Mouse (Mus musculus): ENCODE results near the gene Dnah1. TPM values are rescaled to one million over a fixed set of nuclear protein-coding genes. Genes with fewer than 3 reads are reported as not detected.

The Dnah1 gene
- polyA plus RNA-seq, 1 experiment from 2014 or later: 4.3 TPM

DNA sequence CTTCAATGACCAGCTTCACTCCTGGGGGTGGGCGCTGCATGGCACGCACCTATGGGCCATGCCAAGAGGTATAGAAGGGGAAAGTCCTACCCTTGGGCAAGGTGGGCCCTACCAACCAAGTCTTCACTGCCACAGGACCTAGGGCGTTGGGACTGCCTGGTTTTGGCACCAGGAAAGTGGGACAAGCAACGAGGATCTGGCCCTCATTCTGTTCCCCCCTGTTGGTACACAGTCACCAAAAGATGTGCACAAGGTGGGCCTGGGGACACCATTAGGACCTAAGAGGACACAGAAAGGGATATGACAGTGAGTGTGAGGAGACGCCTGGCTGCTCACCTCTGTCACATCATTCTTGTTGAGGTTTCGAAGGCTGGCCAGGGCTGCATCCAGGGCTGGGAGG is 52.6 kb downstream of the Dnah1 start:
- 91% methylated on average over 6 of the region's 6 CpGs for WGBS
- no peak for DNase-seq (ENCODE audit: low spot score)
- Histone ChIP-seq H3K27me3 (ENCODE audit: control insufficient read depth, insufficient read depth, low read length) (no peaks in the 10 kb centered on the region), H3K9ac (no peak overlapping the region), H3K4me2 (replicated peaks) (no peak overlapping the region), H3K9me3 (ENCODE audit: control insufficient read depth, low read length) (no peaks in the 10 kb centered on the region), H3K4me1 (replicated peaks; ENCODE audit: control insufficient read depth, insufficient read depth, low read length) (peaks cover 22% of the 10 kb centered on the region), H3K27ac (no peak overlapping the region), H3K36me3 (replicated peaks; ENCODE audit: control insufficient read depth, insufficient read depth) (no peaks in the 10 kb centered on the region), H3K4me3 (replicated peaks; ENCODE audit: low read length) (no peak overlapping the region)
- no peak for ATAC-seq (ENCODE audit: low FRiP score)

- H3K9ac ChIP-seq: peak overlapping the region; percentile 41; the same call in 1 of the 2 replicates
- 19% methylated on average over 25 of the region's 28 CpGs for WGBS
- H3K4me1 ChIP-seq (replicated peaks; ENCODE audit: control insufficient read depth, insufficient read depth, low read length): peaks cover 22% of the 10 kb centered on the region
Measured at GRCm38 (mm10) chr14:31269456-31270100, 54.1 kb downstream of the Dnah1 start.

GRCm38 (mm10) chr14:31268301-31269001 is 55.2 kb downstream of the Dnah1 start:
- H3K27me3 ChIP-seq (ENCODE audit: control insufficient read depth, insufficient read depth, low read length): no peaks in the 10 kb centered on the region
- DNase-seq (ENCODE audit: low spot score) (peak; percentile 48), ATAC-seq (ENCODE audit: low FRiP score) (peak; percentile 79)
- peak overlapping the region; percentile 51 for H3K4me2 ChIP-seq (replicated peaks)
- 27% methylated on average over 9 of the region's 9 CpGs for WGBS
- H3K9ac ChIP-seq: no peak overlapping the region; the same call in 1 of the 2 replicates
- H3K27ac ChIP-seq: peak overlapping the region; percentile 74
- no peaks in the 10 kb centered on the region for H3K9me3 ChIP-seq (ENCODE audit: control insufficient read depth, low read length)
- peaks cover 22% of the 10 kb centered on the region for H3K4me1 ChIP-seq (replicated peaks; ENCODE audit: control insufficient read depth, insufficient read depth, low read length)
- no peak overlapping the region for H3K4me3 ChIP-seq (replicated peaks; ENCODE audit: low read length)
- no peaks in the 10 kb centered on the region for H3K36me3 ChIP-seq (replicated peaks; ENCODE audit: control insufficient read depth, insufficient read depth)

More at GRCm38 (mm10) chr14:31269456-31270100, 54.1 kb downstream of the Dnah1 start:
- Histone ChIP-seq H3K4me3 (replicated peaks; ENCODE audit: low read length) (peak overlapping the region; percentile 16), H3K27me3 (ENCODE audit: control insufficient read depth, insufficient read depth, low read length) (no peaks in the 10 kb centered on the region), H3K9me3 (ENCODE audit: control insufficient read depth, low read length) (no peaks in the 10 kb centered on the region), H3K36me3 (replicated peaks; ENCODE audit: control insufficient read depth, insufficient read depth) (no peaks in the 10 kb centered on the region), H3K27ac (peak overlapping the region; percentile 74), H3K4me2 (replicated peaks) (peak overlapping the region; percentile 51)
- ATAC-seq (ENCODE audit: low FRiP score): peak; percentile 66
- DNase-seq (ENCODE audit: low spot score): peak; percentile 29

DNA sequence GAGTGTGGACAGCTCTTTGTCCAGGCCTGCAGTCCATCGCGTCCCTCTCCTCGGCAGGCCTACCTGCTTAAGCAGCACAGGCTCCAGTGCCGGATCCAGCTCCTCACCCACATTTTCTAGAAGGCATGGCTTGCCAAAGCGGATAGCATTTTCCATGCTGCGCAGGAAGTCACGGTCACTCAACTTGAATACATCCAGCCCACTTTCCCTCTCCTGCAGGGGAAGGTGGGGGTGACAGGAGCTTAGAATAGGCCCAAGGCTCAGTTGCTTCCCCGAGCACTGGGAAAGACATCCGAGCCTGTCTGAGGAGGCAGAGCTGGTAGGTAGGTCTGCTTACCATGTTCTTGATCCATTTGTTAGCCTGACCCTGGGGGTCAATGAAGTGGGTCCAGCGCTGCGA is 56.0 kb downstream of the Dnah1 start:
- Histone ChIP-seq H3K4me3 (replicated peaks; ENCODE audit: low read length) (no peak overlapping the region), H3K4me1 (replicated peaks; ENCODE audit: control insufficient read depth, insufficient read depth, low read length) (peaks cover 22% of the 10 kb centered on the region), H3K4me2 (replicated peaks) (no peak overlapping the region), H3K27ac (peak overlapping the region; percentile 55; the same call in 1 of the 2 replicates), H3K27me3 (ENCODE audit: control insufficient read depth, insufficient read depth, low read length) (no peaks in the 10 kb centered on the region), H3K9ac (no peak overlapping the region), H3K9me3 (ENCODE audit: control insufficient read depth, low read length) (no peaks in the 10 kb centered on the region), H3K36me3 (replicated peaks; ENCODE audit: control insufficient read depth, insufficient read depth) (no peaks in the 10 kb centered on the region)
- 79% methylated on average over 11 of the region's 11 CpGs for WGBS
- DNase-seq (ENCODE audit: low spot score) (no peak), ATAC-seq (ENCODE audit: low FRiP score) (no peak)

- Histone ChIP-seq H3K4me1 (replicated peaks; ENCODE audit: control insufficient read depth, insufficient read depth, low read length) (no peaks in the 10 kb centered on the region), H3K9me3 (ENCODE audit: control insufficient read depth, low read length) (no peaks in the 10 kb centered on the region), H3K27ac (no peak overlapping the region), H3K9ac (no peak overlapping the region), H3K4me2 (replicated peaks) (no peak overlapping the region), H3K27me3 (ENCODE audit: control insufficient read depth, insufficient read depth, low read length) (no peaks in the 10 kb centered on the region), H3K36me3 (replicated peaks; ENCODE audit: control insufficient read depth, insufficient read depth) (peaks cover 64% of the 10 kb centered on the region), H3K4me3 (replicated peaks; ENCODE audit: low read length) (no peak overlapping the region)
- DNase-seq (ENCODE audit: low spot score): no peak
- 95% methylated on average over 9 of the region's 9 CpGs for WGBS
- no peak for ATAC-seq (ENCODE audit: low FRiP score)
Measured at GRCm38 (mm10) chr14:31260932-31261331, 62.8 kb downstream of the Dnah1 start.

DNA sequence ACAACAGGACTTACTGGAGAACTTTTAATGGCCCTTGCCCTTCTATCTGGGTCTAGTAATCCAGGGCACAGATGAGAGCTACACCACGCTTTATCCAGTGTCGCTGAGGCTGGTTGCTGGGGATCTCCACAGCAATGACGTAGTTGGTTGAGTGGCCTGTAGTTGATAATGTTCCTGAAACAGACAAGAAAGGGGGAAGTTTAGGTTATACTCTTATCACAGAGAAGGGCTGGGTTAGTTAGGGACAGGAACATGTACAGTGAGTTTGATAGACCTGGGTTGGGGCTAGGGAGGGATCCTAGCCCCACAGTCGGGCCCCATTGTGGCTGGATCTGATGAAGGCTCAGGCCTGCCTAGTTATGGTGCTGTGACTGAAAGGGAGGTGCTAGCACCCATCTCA is 63.3 kb downstream of the Dnah1 start:
- H3K9me3 ChIP-seq (ENCODE audit: control insufficient read depth, low read length): no peaks in the 10 kb centered on the region
- H3K9ac ChIP-seq: no peak overlapping the region
- DNase-seq (ENCODE audit: low spot score) (no peak), ATAC-seq (ENCODE audit: low FRiP score) (no peak)
- no peaks in the 10 kb centered on the region for H3K27me3 ChIP-seq (ENCODE audit: control insufficient read depth, insufficient read depth, low read length)
- H3K36me3 ChIP-seq (replicated peaks; ENCODE audit: control insufficient read depth, insufficient read depth): peaks cover 69% of the 10 kb centered on the region
- H3K4me1 ChIP-seq (replicated peaks; ENCODE audit: control insufficient read depth, insufficient read depth, low read length): no peaks in the 10 kb centered on the region
- no peak overlapping the region for H3K4me3 ChIP-seq (replicated peaks; ENCODE audit: low read length)
- H3K27ac ChIP-seq: no peak overlapping the region
- WGBS: 91% methylated on average over 4 of the region's 4 CpGs
- no peak overlapping the region for H3K4me2 ChIP-seq (replicated peaks)

DNA sequence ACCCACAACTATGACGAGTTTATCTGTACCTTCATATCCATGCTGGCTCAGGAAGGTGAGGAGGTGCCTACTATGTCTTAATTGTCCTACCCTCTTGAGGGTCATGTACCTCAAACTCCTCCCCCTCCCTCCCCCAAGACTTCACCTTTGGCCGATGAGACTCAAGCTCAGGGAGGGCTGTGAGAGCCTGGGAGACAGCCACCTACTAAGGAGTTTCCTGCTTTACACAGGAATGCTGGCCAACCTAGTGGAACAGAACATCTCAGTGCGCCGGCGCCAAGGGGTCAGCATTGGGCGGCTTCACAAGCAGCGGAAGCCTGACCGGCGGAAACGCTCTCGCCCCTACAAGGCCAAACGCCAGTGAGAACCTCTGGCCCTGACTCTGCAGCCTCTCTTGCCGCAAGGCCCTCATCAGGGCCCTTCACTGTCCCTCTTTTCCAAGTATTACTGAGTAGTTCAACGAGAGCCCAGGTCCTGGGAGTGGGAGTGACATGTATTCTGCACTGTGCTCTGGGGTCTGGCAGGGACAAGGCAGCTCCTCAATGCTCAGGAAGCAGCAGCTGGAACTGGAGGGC is 65.1 kb downstream of the Dnah1 start:
- 98% methylated on average over 14 of the region's 14 CpGs for WGBS
- no peaks in the 10 kb centered on the region for H3K4me1 ChIP-seq (replicated peaks; ENCODE audit: control insufficient read depth, insufficient read depth, low read length)
- H3K4me2 ChIP-seq (replicated peaks): no peak overlapping the region
- H3K9ac ChIP-seq: no peak overlapping the region
- H3K36me3 ChIP-seq (replicated peaks; ENCODE audit: control insufficient read depth, insufficient read depth): peaks cover 87% of the 10 kb centered on the region
- no peaks in the 10 kb centered on the region for H3K9me3 ChIP-seq (ENCODE audit: control insufficient read depth, low read length)
- H3K4me3 ChIP-seq (replicated peaks; ENCODE audit: low read length): no peak overlapping the region
- H3K27me3 ChIP-seq (ENCODE audit: control insufficient read depth, insufficient read depth, low read length): no peaks in the 10 kb centered on the region
- no peak overlapping the region for H3K27ac ChIP-seq
- ATAC-seq (ENCODE audit: low FRiP score): no peak
- no peak for DNase-seq (ENCODE audit: low spot score)

DNA sequence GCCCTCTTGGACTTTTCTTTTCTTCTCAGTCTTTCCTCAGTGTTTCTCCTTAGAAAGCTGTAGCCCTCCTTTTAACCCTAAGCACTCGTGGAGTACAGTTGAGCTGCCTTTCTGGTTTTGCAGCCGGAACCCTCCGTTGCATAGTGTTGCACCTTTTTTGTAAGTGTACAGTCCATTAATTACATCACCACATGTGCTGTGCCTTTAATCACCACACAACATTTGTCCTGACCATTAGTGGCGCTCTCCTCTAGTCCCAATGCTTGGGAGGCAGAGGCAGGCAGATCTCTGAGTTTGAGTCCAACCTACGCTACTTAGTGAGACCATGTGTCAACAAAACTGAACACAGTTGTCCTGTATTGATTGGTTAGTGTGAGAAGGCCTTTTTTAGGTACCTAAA is 71.6 kb downstream of the Dnah1 start:
- peak overlapping the region; percentile 72 for H3K4me2 ChIP-seq (replicated peaks)
- H3K9me3 ChIP-seq (ENCODE audit: control insufficient read depth, low read length): no peaks in the 10 kb centered on the region
- no peak for DNase-seq (ENCODE audit: low spot score)
- peaks cover 46% of the 10 kb centered on the region for H3K36me3 ChIP-seq (replicated peaks; ENCODE audit: control insufficient read depth, insufficient read depth)
- peak overlapping the region; percentile 94 for H3K9ac ChIP-seq
- peaks cover 10% of the 10 kb centered on the region for H3K4me1 ChIP-seq (replicated peaks; ENCODE audit: control insufficient read depth, insufficient read depth, low read length)
- no peak for ATAC-seq (ENCODE audit: low FRiP score)
- H3K27ac ChIP-seq: no peak overlapping the region
- WGBS: 91% methylated on average over 5 of the region's 5 CpGs
- H3K27me3 ChIP-seq (ENCODE audit: control insufficient read depth, insufficient read depth, low read length): no peaks in the 10 kb centered on the region
- peak overlapping the region; percentile 86 for H3K4me3 ChIP-seq (replicated peaks; ENCODE audit: low read length)

GRCm38 (mm10) chr14:31251626-31252025 is 72.1 kb downstream of the Dnah1 start:
- H3K9me3 ChIP-seq (ENCODE audit: control insufficient read depth, low read length): no peaks in the 10 kb centered on the region
- WGBS: 3% methylated on average over 18 of the region's 18 CpGs
- peak overlapping the region; percentile 72 for H3K4me2 ChIP-seq (replicated peaks)
- peaks cover 10% of the 10 kb centered on the region for H3K4me1 ChIP-seq (replicated peaks; ENCODE audit: control insufficient read depth, insufficient read depth, low read length)
- DNase-seq (ENCODE audit: low spot score): no peak
- peak overlapping the region; percentile 94 for H3K9ac ChIP-seq
- no peak for ATAC-seq (ENCODE audit: low FRiP score)
- no peaks in the 10 kb centered on the region for H3K27me3 ChIP-seq (ENCODE audit: control insufficient read depth, insufficient read depth, low read length)
- H3K36me3 ChIP-seq (replicated peaks; ENCODE audit: control insufficient read depth, insufficient read depth): peaks cover 41% of the 10 kb centered on the region
- peak overlapping the region; percentile 86 for H3K4me3 ChIP-seq (replicated peaks; ENCODE audit: low read length)
- H3K27ac ChIP-seq: peak overlapping the region; percentile 95
